Mouse (Mus musculus) midbrain, embryonic 10.5 days (tissue): ENCODE measurements around the gene Smap1. TPM values are rescaled to one million over a fixed set of nuclear protein-coding genes. Genes with fewer than 3 reads are reported as not detected.

Experiments
- DNase-seq: peaks from one replicate; pipeline ENCODE4 v3.0.0-alpha.2; 2017; ENCODE audit warnings: low spot score
- H3K27ac ChIP-seq: fragments of 300-500 bp; sonication (generic); replicated peaks from 2 replicates; pipeline ENCODE4 v1.5.1; 2016; ENCODE audit warnings: mild to moderate bottlenecking
- H3K27me3 ChIP-seq: fragments of 300-500 bp; sonication (generic); 2 replicates; pipeline ENCODE4 v1.6.1; 2016; ENCODE audit warnings: low read depth, mild to moderate bottlenecking; ENCODE audit not compliant: poor library complexity, severe bottlenecking
- H3K36me3 ChIP-seq: fragments of 300-500 bp; sonication (generic); 2 replicates; pipeline ENCODE4 v1.6.1; 2016; ENCODE audit warnings: mild to moderate bottlenecking, moderate library complexity
- H3K4me1 ChIP-seq: fragments of 300-500 bp; sonication (generic); 2 replicates; pipeline ENCODE4 v1.6.1; 2016
- H3K4me3 ChIP-seq: fragments of 300-500 bp; sonication (generic); 2 replicates; pipeline ENCODE4 v1.5.1; 2016; ENCODE audit warnings: mild to moderate bottlenecking, moderate library complexity
- H3K9me3 ChIP-seq: fragments of 300-500 bp; sonication (generic); replicated peaks from 2 replicates; pipeline ENCODE4 v1.6.1; 2016; ENCODE audit warnings: mild to moderate bottlenecking
- WGBS: fragments of 180-500 bp; shearing (Covaris S2); methylation state at CpG from one replicate; pipeline ENCODE4 v1.1.7; 2016; 5-methylcytosine and 5-hydroxymethylcytosine counted together
- polyA plus RNA-seq: library from polyadenylated mRNA; unstranded; fragments of >200 nt; fragmentation: Nextera tagmentation; extraction: Ambion mirVana; gene quantifications from 2 replicates; pipeline ENCODE4 v1.2.1, GENCODE M21; 2016

Gene Smap1
- polyA plus RNA-seq, 1 experiment from 2014 or later: 29.9 TPM

DNA sequence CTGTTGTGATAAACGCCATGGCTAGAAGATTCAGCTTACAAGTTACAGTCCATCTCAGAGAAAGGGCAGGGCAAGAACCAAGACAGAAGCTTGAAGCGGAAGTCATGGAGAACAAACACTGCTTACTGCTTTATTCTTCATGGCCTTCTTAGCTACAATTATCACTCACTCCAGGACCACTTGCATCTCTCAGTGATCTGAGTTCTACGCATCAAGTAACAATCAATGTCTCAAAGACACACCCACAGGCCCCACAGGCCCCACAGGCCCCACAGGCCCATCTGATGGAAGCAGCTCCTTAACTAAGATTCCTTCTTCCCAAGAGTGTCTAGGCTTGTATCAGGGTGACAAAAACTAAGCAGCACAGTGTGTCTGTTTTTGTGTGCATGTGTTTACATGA, 18.8 kb downstream of the Smap1 start:
- DNase-seq: no peak
- WGBS: 87% methylated on average over 3 of the region's 3 CpGs
- H3K4me3 ChIP-seq: no peak overlapping the region

DNA sequence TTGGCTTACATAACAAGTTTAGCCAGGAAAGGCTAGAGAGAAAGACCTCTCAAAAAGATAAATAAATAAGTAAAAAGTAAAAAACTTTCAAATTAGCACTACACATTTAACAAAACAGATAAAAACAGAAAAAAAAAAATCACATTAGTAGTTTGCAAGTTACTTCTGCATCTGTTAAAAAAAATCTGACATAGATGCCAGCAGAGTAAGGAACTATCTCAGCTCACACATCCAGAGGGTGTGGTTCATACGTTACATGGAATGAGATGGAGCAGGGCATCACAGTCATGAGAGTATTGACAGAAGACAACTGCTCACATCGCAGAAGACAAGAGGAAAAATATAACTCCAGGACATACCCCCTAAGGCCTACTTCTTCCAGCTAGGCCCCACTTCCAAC, 19.4 kb downstream of the Smap1 start:
- Histone ChIP-seq H3K4me1 (no peaks in the 10 kb centered on the region), H3K36me3 (no peaks in the 10 kb centered on the region), H3K27ac (no peak overlapping the region), H3K4me3 (no peak overlapping the region), H3K9me3 (no peaks in the 10 kb centered on the region), H3K27me3 (no peaks in the 10 kb centered on the region)
- DNase-seq: no peak
- 96% methylated on average over 2 of the region's 2 CpGs for whole genome bisulfite sequencing

More for the DNA sequence above, 18.8 kb downstream of the Smap1 start:
- no peaks in the 10 kb centered on the region for H3K27me3 ChIP-seq
- no peaks in the 10 kb centered on the region for H3K36me3 ChIP-seq
- H3K9me3 ChIP-seq: no peaks in the 10 kb centered on the region
- H3K4me1 ChIP-seq: no peaks in the 10 kb centered on the region
- no peak overlapping the region for H3K27ac ChIP-seq

DNA sequence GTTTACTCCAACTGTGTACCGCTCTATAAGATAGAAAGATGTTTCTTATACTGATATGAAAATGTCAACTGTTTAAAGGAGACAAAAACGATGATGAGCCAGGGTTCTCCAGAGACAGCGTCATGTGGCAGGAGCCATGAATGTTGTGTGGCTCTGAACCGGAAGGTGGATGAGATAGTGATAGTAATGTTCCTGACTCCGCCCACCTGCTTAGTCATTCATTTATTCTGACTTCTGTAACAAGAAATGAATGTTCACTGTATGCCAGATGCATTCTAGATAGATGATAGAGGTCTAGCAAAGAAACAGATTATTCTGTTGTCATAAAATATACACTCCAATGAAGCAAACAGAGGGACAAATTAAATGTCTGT, 22.5 kb downstream of the Smap1 start:
- H3K4me1 ChIP-seq: no peaks in the 10 kb centered on the region
- whole genome bisulfite sequencing: 91% methylated on average over 5 of the region's 5 CpGs
- H3K4me3 ChIP-seq: no peak overlapping the region

DNA sequence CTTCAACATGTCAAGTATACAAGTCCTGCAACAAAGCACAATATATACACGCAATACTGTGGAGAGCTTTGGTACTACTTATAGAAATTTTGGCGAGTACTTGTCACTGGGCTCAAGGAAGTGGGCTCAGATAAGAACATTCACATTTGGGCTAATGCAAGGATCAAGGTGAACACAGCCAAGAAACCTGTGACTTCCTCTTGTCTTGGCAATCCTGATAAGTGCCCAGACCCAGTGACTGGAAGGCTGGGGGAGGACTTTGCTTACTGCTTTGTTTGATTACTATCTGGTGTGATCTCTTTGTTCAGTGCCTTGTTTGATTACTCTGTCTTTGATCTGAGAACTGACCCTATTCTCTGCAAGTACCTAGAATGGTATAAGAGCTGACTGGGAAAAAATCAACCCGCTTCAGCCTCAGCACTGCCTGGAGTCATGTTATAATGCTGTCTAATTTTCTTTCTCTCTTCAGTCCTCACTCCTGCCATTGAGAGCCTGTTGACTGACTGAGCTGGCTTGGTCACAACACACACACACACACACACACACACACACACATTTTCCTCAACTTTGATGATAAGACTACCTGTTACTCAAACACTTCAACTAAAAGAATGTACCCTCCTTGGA, 23.0 kb downstream of the Smap1 start:
- Histone ChIP-seq H3K4me1 (no peaks in the 10 kb centered on the region), H3K27me3 (no peaks in the 10 kb centered on the region), H3K27ac (no peak overlapping the region), H3K4me3 (no peak overlapping the region), H3K36me3 (no peaks in the 10 kb centered on the region), H3K9me3 (no peaks in the 10 kb centered on the region)
- DNase-seq: no peak
- WGBS: 89% methylated on average over 3 of the region's 3 CpGs

More for the DNA sequence above, 22.5 kb downstream of the Smap1 start:
- no peaks in the 10 kb centered on the region for H3K9me3 ChIP-seq
- no peaks in the 10 kb centered on the region for H3K36me3 ChIP-seq
- H3K27me3 ChIP-seq: no peaks in the 10 kb centered on the region
- no peak overlapping the region for H3K27ac ChIP-seq
- no peak for DNase-seq

DNA sequence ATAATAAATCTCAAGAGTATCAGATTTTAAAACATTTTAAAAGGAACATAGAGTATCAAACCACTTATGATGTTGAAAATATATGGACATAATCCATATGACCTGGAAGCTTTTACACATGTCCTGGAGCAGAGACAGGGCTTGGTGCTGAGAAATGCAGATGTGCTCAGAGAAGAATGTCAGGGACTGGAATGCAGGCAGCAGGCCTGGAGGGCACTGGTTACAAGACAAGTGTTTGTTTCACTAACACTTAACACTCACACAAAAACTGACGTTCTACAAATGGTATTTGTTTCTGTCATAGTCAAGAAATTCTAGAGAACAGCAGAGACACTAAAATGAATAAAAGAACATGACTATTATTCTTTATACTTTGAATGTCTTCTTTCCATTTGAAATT, 30.0 kb downstream of the Smap1 start:
- 71% methylated on average over 1 of the region's 1 CpGs for WGBS
- Histone ChIP-seq H3K36me3 (no peaks in the 10 kb centered on the region), H3K4me3 (no peak overlapping the region), H3K27me3 (no peaks in the 10 kb centered on the region), H3K4me1 (no peaks in the 10 kb centered on the region), H3K9me3 (no peaks in the 10 kb centered on the region), H3K27ac (no peak overlapping the region)
- DNase-seq: no peak

DNA sequence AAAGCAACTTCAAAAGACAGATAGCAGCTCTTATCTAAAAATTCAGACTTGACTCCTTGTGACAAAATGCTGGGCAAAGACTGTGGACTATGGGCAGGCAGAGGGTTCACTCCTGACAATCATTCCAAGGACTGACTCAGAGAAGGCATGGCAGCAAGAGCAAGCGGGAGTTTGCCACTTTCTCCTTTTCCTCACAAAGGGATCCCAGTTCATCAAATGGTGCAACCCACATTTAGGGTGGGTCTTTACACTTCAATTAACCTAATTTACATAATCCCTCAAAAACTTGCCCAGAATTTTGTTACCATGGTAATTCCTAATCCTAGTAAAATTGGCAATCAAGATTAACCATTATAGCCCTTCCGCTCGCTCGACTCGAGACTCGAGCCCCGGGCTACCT, 37.2 kb downstream of the Smap1 start:
- Histone ChIP-seq H3K4me1 (no peaks in the 10 kb centered on the region), H3K27me3 (no peaks in the 10 kb centered on the region), H3K27ac (no peak overlapping the region), H3K9me3 (no peaks in the 10 kb centered on the region), H3K4me3 (no peak overlapping the region), H3K36me3 (no peaks in the 10 kb centered on the region)
- WGBS: 78% methylated on average over 7 of the region's 7 CpGs
- no peak for DNase-seq

DNA sequence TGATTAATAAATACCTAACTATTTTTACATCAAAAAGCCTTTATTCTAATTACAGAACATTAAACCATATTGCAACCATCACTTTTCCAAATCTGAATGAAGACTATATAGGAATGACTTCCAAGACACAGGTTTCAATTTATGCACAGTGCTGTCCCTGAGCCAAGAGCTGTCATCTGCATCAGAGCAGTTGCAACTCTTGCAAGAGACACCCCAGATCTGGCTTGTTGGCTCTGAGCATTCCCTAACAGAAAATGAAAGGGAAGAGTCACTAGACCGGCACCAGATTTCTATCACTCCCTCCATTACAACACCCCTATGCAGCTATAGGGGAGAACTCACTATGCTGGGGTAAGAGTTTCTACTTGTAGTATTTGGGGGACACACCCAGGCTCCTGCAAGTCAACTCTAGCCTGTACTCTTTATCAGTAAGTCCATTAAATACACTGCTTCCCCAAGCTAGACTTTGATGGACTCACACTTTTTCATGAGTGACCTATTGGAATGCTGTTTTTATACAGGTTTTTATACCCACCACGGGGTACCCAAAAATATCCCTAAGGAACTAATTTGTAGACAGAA, 37.9 kb downstream of the Smap1 start:
- Histone ChIP-seq H3K27me3 (no peaks in the 10 kb centered on the region), H3K4me1 (no peaks in the 10 kb centered on the region), H3K36me3 (no peaks in the 10 kb centered on the region), H3K4me3 (no peak overlapping the region), H3K9me3 (no peaks in the 10 kb centered on the region), H3K27ac (no peak overlapping the region)
- WGBS: 94% methylated on average over 2 of the region's 2 CpGs
- DNase-seq: no peak

DNA sequence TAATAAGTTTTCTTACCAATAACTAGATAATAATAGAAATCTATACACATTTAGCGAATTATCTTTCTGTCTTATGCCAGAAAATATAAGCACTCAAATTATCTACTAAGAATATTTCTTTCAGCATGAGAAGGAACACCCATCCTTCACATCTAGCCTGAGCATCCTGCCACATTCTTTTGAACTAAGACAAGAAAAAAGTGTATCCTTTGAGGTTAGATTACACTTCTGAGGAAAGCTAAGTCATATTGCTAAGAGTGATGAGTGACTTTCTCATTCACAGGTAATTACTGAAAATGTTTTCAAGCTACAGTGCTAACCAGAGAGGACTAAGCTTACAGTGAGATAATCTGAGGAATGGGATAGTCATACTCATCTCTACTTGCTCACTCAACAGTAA, 39.4 kb downstream of the Smap1 start:
- DNase-seq: no peak
- H3K36me3 ChIP-seq: no peaks in the 10 kb centered on the region
- no peak overlapping the region for H3K27ac ChIP-seq
- no peaks in the 10 kb centered on the region for H3K4me1 ChIP-seq
- WGBS: 95% methylated on average over 1 of the region's 1 CpGs
- H3K27me3 ChIP-seq: no peaks in the 10 kb centered on the region
- H3K4me3 ChIP-seq: no peak overlapping the region
- H3K9me3 ChIP-seq: no peaks in the 10 kb centered on the region

DNA sequence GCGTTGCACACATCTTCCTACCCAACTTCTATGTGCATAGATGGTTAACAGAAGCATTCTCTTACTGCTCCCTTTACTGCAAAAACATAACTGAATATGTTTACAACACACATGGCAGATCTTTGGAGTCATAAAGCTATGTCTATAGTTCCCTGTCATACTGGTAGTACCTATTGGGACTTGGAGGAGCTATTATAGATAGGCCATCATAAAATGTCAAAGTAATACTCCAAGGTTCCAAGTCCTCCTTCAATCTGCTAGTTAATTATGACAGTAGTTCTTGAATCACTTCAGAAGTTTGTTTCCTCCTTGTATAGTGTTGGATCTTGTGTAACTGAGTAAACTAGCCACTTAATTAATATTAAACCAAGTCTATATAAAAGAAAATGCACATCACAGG, 49.9 kb downstream of the Smap1 start:
- DNase-seq: no peak
- 95% methylated on average over 1 of the region's 1 CpGs for WGBS

DNA sequence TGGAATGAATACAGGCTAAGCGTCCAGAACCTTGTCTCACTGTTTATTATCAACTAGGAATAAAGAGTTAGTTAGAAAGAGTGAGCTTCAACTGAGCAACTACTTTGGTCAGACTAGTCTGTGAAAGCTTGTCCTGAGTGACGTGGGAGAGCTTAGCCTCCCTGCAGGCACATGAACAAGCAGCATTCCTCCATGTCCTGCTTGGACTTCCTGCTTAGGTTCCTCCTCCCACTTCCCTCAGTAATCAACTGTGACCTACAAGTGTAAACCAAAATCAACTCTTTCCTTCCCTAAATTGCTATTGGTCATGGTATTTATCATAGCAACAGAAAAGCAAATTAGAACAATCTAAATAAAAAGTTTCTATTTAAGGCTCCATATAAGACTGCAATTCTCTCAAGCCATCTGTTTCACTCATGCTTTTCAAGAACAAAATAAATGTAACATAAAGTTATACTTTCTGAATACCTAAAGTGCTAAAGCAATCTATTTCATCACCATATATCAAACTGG, 54.7 kb downstream of the Smap1 start:
- Histone ChIP-seq H3K9me3 (no peaks in the 10 kb centered on the region), H3K4me3 (no peak overlapping the region), H3K27me3 (no peaks in the 10 kb centered on the region), H3K36me3 (peaks cover 9% of the 10 kb centered on the region), H3K4me1 (no peaks in the 10 kb centered on the region), H3K27ac (no peak overlapping the region)
- WGBS: 78% methylated on average over 2 of the region's 2 CpGs
- no peak for DNase-seq

More for the DNA sequence above, 49.9 kb downstream of the Smap1 start:
- Histone ChIP-seq H3K4me1 (no peaks in the 10 kb centered on the region), H3K4me3 (no peak overlapping the region), H3K27me3 (no peaks in the 10 kb centered on the region), H3K36me3 (peaks cover 24% of the 10 kb centered on the region), H3K27ac (no peak overlapping the region), H3K9me3 (no peaks in the 10 kb centered on the region)

DNA sequence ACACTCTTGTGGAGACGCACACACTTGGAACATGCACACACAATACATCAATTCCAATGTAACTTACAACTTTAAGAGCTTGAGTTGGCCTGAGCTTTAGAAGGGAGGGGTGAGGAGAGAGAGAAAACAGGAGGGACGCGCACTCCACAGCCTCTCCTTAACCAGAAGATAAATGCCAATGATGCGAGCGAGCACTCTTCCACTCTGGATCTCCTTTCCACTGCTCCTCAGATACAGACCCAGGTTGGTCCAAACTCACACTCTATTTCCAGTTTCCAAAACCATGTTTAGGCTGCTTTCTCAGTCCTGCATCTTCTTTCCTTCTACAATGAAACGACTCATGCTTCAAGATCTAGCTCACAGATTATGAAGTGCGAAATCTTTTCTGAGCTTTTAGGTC, 56.6 kb downstream of the Smap1 start:
- 97% methylated on average over 7 of the region's 7 CpGs for WGBS
- H3K36me3 ChIP-seq: peaks cover 5% of the 10 kb centered on the region
- H3K27me3 ChIP-seq: no peaks in the 10 kb centered on the region
- no peak for DNase-seq
- H3K27ac ChIP-seq: no peak overlapping the region
- H3K9me3 ChIP-seq: no peaks in the 10 kb centered on the region
- no peak overlapping the region for H3K4me3 ChIP-seq
- no peaks in the 10 kb centered on the region for H3K4me1 ChIP-seq

DNA sequence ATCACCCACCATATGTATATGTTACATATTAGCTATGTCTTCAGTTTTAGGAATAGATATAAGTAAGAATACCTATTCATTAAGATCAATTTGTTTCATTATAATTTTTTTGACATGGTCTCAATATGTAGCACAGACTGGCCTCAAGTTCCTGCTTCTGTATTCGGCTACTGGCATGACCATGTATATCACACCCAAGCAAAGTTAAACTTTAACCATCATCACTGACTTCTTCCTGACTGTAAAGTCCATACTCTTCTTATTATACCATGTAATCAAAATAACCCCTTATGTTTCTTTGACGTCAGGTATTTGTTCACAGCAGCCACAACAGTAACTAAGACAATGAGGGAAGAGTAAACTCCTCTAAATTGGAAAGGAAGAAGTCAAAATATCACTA, 61.2 kb downstream of the Smap1 start:
- peaks cover 28% of the 10 kb centered on the region for H3K36me3 ChIP-seq
- H3K9me3 ChIP-seq: no peaks in the 10 kb centered on the region
- no peak overlapping the region for H3K4me3 ChIP-seq
- WGBS: 93% methylated on average over 2 of the region's 2 CpGs
- no peaks in the 10 kb centered on the region for H3K27me3 ChIP-seq
- no peak overlapping the region for H3K27ac ChIP-seq
- no peak for DNase-seq
- no peaks in the 10 kb centered on the region for H3K4me1 ChIP-seq

DNA sequence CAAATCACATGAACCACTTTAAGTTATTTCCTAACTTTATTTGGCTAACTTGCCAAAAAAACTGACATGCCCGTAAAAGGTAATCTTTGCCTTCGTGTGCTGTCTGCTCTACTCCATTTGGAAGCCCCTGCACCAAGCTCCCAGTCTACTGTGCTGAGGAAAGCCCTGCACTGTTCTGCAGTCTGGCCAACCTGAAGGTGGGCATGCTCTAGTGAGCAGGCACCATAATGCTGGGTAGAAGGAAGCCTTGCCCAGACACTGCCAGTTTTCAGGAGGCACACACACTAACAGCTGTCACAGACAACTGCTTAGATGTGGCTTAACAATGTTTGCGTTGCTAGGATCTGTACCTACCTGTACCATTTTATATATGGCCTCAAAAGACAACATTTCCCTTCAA, 66.5 kb downstream of the Smap1 start:
- Histone ChIP-seq H3K27me3 (no peaks in the 10 kb centered on the region), H3K27ac (no peak overlapping the region), H3K9me3 (no peaks in the 10 kb centered on the region), H3K4me3 (no peak overlapping the region), H3K36me3 (peaks cover 40% of the 10 kb centered on the region), H3K4me1 (no peaks in the 10 kb centered on the region)
- no peak for DNase-seq
- 91% methylated on average over 3 of the region's 3 CpGs for WGBS
